Mouse (Mus musculus) midbrain, embryonic 16.5 days (tissue): ENCODE data around the gene Fam160b1. TPM values are rescaled to one million over a fixed set of nuclear protein-coding genes. Genes with fewer than 3 reads are reported as not detected.

ENCODE experiments used
- ATAC-seq: fragments of 200-750 bp; cut with Nextera tagmentation; 2 replicates; pipeline ENCODE4 v1.8.0; 2017; ENCODE audit warnings: moderate TSS enrichment
- H3K27ac ChIP-seq: fragments of 300-500 bp; sonication (generic); 2 replicates; pipeline ENCODE4 v1.5.1; 2014; ENCODE audit warnings: mild to moderate bottlenecking, low read length, mixed read lengths
- H3K27me3 ChIP-seq: fragments of 300-500 bp; sonication (generic); 2 replicates; pipeline ENCODE4 v1.6.1; 2014; ENCODE audit warnings: low read depth, low read length, mixed read lengths; ENCODE audit not compliant: control insufficient read depth, insufficient read depth
- H3K36me3 ChIP-seq: fragments of 300-500 bp; sonication (generic); 2 replicates; pipeline ENCODE4 v1.6.1; 2014; ENCODE audit warnings: mild to moderate bottlenecking, low read length, moderate library complexity, mixed read lengths; ENCODE audit not compliant: control insufficient read depth, insufficient read depth
- H3K4me1 ChIP-seq: fragments of 300-500 bp; sonication (generic); 2 replicates; pipeline ENCODE4 v1.6.1; 2014; ENCODE audit warnings: mild to moderate bottlenecking, low read length, mixed read lengths; ENCODE audit not compliant: control insufficient read depth, insufficient read depth
- H3K4me2 ChIP-seq: fragments of 300-500 bp; sonication (generic); 2 replicates; pipeline ENCODE4 v1.6.1; 2014; ENCODE audit warnings: mild to moderate bottlenecking, low read length, mixed read lengths
- H3K4me3 ChIP-seq: fragments of 300-500 bp; sonication (generic); 2 replicates; pipeline ENCODE4 v1.5.1; 2014; ENCODE audit warnings: low read depth, mild to moderate bottlenecking, low read length, moderate library complexity, mixed read lengths
- H3K9ac ChIP-seq: fragments of 300-500 bp; sonication (generic); 2 replicates; pipeline ENCODE4 v1.6.1; 2014; ENCODE audit warnings: low read depth, low read length, mixed read lengths
- H3K9me3 ChIP-seq: fragments of 300-500 bp; sonication (generic); replicated peaks from 2 replicates; pipeline ENCODE4 v1.6.1; 2014; ENCODE audit warnings: mild to moderate bottlenecking, low read length, mixed read lengths; ENCODE audit not compliant: control insufficient read depth, poor library complexity, severe bottlenecking
- WGBS: fragments of 180-500 bp; shearing (Covaris S2); extraction: QIAGEN DNeasy Blood & Tissue Kit; methylation state at CpG from one replicate; pipeline ENCODE4 v1.1.7; 2014; 5-methylcytosine and 5-hydroxymethylcytosine counted together
- polyA plus RNA-seq: library from polyadenylated mRNA; unstranded; fragments of >200 nt; fragmentation: Nextera tagmentation; extraction: Ambion mirVana; gene quantifications from 2 replicates; pipeline ENCODE4 v1.2.1, GENCODE M21; 2015

Gene Fam160b1
- polyA plus RNA-seq, 1 experiment from 2014 or later, result 12.6 TPM

- Histone ChIP-seq H3K4me3 (no peak overlapping the region), H3K4me2 (no peak overlapping the region), H3K27ac (no peak overlapping the region), H3K4me1 (peaks cover 9% of the 10 kb centered on the region), H3K36me3 (no peaks in the 10 kb centered on the region), H3K9ac (no peak overlapping the region), H3K9me3 (no peaks in the 10 kb centered on the region), H3K27me3 (no peaks in the 10 kb centered on the region)
- ATAC-seq, result no peak
- 91% methylated on average over 6 of the region's 6 CpGs for WGBS
These were observed 5.8 kb upstream of the Fam160b1 start for GRCm38 (mm10) chr19:57354715-57355114.

DNA sequence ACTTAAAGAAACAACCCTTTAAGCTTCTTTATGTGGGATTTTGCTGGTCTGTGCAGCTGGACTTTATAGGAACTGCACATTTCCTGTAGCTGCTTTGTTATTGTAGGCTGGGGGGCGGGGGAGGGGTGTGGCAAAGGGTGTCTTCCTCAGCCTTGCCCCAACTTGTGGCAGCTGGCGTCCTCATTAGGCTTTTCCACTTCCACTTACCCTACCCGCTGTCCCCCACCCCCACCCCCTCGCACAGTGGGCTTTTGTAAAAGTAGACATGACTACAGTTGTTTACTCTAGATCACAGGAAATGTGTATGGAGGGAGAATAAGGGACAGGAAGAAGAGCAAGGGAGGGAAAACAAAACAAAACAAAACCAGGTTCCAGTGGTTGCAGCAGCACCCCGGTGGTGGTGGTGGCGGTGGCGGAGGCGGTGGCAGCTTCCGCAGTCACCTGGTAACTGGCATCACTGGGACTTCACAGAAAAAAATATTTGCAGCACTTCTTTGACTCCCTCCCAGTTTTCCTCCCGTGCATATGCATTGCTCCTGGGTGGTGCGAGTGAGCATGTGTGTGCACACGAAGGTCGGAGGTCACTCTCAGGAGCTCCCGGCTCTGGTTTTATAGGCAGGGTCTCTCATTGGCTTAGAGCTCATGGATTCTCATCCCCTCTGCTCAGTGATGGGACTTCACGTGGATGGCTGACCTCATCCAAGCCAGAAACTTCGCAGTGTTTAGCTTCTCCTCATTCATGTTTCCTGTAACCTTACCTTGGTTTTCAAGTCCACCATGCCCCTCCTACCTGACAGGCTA, 4.8 kb upstream of the Fam160b1 start:
- Histone ChIP-seq H3K9ac (no peak overlapping the region), H3K9me3 (no peaks in the 10 kb centered on the region), H3K4me3 (no peak overlapping the region), H3K27me3 (no peaks in the 10 kb centered on the region), H3K4me2 (no peak overlapping the region), H3K36me3 (no peaks in the 10 kb centered on the region), H3K4me1 (peaks cover 12% of the 10 kb centered on the region), H3K27ac (no peak overlapping the region)
- 82% methylated on average over 16 of the region's 16 CpGs for WGBS
- no peak for ATAC-seq

- peaks cover 12% of the 10 kb centered on the region for H3K4me1 ChIP-seq
- H3K9ac ChIP-seq, result no peak overlapping the region
- no peak overlapping the region for H3K4me3 ChIP-seq
- H3K27me3 ChIP-seq, result no peaks in the 10 kb centered on the region
- no peak overlapping the region for H3K27ac ChIP-seq
- H3K9me3 ChIP-seq, result no peaks in the 10 kb centered on the region
- H3K36me3 ChIP-seq, result no peaks in the 10 kb centered on the region
- ATAC-seq, result no peak
- H3K4me2 ChIP-seq, result no peak overlapping the region
- 83% methylated on average over 7 of the region's 7 CpGs for WGBS
These were observed 4.2 kb upstream of the Fam160b1 start for GRCm38 (mm10) chr19:57356273-57356672.

DNA sequence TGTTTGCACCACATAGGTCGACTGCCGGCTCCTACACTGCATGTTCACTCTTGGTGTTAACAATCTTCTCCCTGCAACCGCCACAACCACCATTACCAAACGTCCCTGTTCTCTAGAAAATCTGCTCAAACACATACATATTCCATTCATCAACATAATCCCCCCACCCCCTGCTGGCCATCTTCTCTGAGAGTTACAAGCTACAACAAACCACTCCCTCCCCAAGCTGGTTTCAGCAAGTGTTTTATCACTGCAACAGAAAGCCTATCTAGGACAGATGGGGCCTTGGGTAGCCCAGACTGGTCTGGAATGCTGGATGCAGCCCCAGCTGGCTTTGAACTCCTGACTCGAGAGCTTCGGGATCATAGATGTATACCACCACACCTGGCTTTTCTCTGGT, 3.2 kb upstream of the Fam160b1 start:
- Histone ChIP-seq H3K9ac (no peak overlapping the region), H3K36me3 (no peaks in the 10 kb centered on the region), H3K27ac (no peak overlapping the region), H3K4me3 (no peak overlapping the region), H3K4me2 (no peak overlapping the region), H3K9me3 (no peaks in the 10 kb centered on the region), H3K4me1 (peaks cover 14% of the 10 kb centered on the region), H3K27me3 (no peaks in the 10 kb centered on the region)
- WGBS, result 70% methylated on average over 6 of the region's 6 CpGs
- no peak for ATAC-seq

- Histone ChIP-seq H3K4me2 (no peak overlapping the region), H3K36me3 (no peaks in the 10 kb centered on the region), H3K9ac (no peak overlapping the region), H3K4me1 (peaks cover 19% of the 10 kb centered on the region), H3K4me3 (no peak overlapping the region), H3K27me3 (no peaks in the 10 kb centered on the region), H3K27ac (no peak overlapping the region), H3K9me3 (no peaks in the 10 kb centered on the region)
- WGBS, result 91% methylated on average over 5 of the region's 5 CpGs
- no peak for ATAC-seq
These were observed 2.7 kb upstream of the Fam160b1 start for GRCm38 (mm10) chr19:57357811-57358210.

- no peak for ATAC-seq
- no peaks in the 10 kb centered on the region for H3K27me3 ChIP-seq
- H3K4me2 ChIP-seq, result no peak overlapping the region
- H3K4me1 ChIP-seq, result peaks cover 24% of the 10 kb centered on the region
- no peak overlapping the region for H3K27ac ChIP-seq
- H3K9me3 ChIP-seq, result no peaks in the 10 kb centered on the region
- 81% methylated on average over 12 of the region's 12 CpGs for WGBS
- H3K9ac ChIP-seq, result no peak overlapping the region
- H3K36me3 ChIP-seq, result no peaks in the 10 kb centered on the region
- no peak overlapping the region for H3K4me3 ChIP-seq
These were observed 2.2 kb upstream of the Fam160b1 start for GRCm38 (mm10) chr19:57358322-57358721.

- H3K27me3 ChIP-seq, result no peaks in the 10 kb centered on the region
- no peak overlapping the region for H3K27ac ChIP-seq
- H3K9ac ChIP-seq, result no peak overlapping the region
- WGBS, result 95% methylated on average over 20 of the region's 20 CpGs
- H3K4me3 ChIP-seq, result no peak overlapping the region
- H3K36me3 ChIP-seq, result no peaks in the 10 kb centered on the region
- no peak for ATAC-seq
- H3K4me1 ChIP-seq, result peaks cover 30% of the 10 kb centered on the region
- H3K9me3 ChIP-seq, result no peaks in the 10 kb centered on the region
- no peak overlapping the region; the same call in 1 of the 2 replicates for H3K4me2 ChIP-seq
These were observed 1.5 kb upstream of the Fam160b1 start for GRCm38 (mm10) chr19:57358836-57359598.

DNA sequence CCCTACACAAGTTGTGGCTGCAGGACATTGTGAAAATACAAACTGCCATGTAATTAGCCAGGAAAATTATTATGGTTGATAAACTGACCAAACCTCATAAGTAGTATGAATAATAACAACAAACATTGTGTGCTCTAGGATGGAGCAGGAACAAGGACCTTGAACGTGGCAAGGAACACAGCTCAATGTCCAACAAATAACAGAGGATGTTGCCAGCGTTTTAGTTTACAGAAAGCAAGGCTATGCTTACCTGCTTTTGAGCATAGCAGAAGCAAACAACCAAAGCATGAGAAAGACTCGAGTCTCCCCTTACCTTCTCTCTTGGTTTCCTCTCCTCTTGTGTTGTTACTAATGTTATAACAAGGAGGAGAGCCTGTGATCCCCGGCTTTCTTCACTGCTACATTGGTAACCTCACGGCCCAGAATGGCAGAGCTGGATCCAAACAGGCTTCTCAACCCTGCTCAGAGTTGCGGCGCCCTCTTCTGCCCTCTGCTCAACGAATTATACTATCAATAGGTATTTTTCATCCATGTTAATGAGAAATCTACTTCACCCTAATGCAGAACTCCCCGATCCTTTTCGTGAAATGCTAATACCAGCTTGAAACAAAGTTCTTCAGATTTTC, 666 bp upstream of the Fam160b1 start:
- H3K4me3 ChIP-seq, result peak overlapping the region; percentile 96
- ATAC-seq, result no peak
- no peaks in the 10 kb centered on the region for H3K27me3 ChIP-seq
- 34% methylated on average over 10 of the region's 10 CpGs for whole genome bisulfite sequencing
- no peaks in the 10 kb centered on the region for H3K36me3 ChIP-seq
- H3K27ac ChIP-seq, result peak overlapping the region; percentile 97
- peaks cover 37% of the 10 kb centered on the region for H3K4me1 ChIP-seq
- peak overlapping the region; percentile 71 for H3K4me2 ChIP-seq
- peak overlapping the region; percentile 40; the same call in 1 of the 2 replicates for H3K9ac ChIP-seq
- H3K9me3 ChIP-seq, result no peaks in the 10 kb centered on the region
